Mouse (Mus musculus) lung, embryonic 15.5 days (tissue): Measurements from ENCODE around the gene Marf1. TPM values are rescaled to one million over a fixed set of nuclear protein-coding genes. Genes with fewer than 3 reads are reported as not detected.

ENCODE experiments used
- ATAC-seq: fragments of 200-750 bp; cut with Nextera tagmentation; 2 replicates; pipeline ENCODE4 v1.8.0; 2017; ENCODE audit warnings: moderate number of reproducible peaks, borderline replicate concordance; ENCODE audit not compliant: low FRiP score, low TSS enrichment; ENCODE audit errors: extremely low read depth
- H3K27ac ChIP-seq: fragments of 300-500 bp; sonication (generic); 2 replicates; pipeline ENCODE4 v1.5.1; 2015; ENCODE audit warnings: moderate library complexity, mild to moderate bottlenecking, inconsistent platforms
- H3K27me3 ChIP-seq: fragments of 300-500 bp; sonication (generic); 2 replicates; pipeline ENCODE4 v1.6.1; 2015; ENCODE audit warnings: inconsistent platforms
- H3K36me3 ChIP-seq: fragments of 300-500 bp; sonication (generic); 2 replicates; pipeline ENCODE4 v1.6.1; 2015; ENCODE audit warnings: inconsistent platforms
- H3K4me1 ChIP-seq: fragments of 300-500 bp; sonication (generic); 2 replicates; pipeline ENCODE4 v1.6.1; 2015; ENCODE audit warnings: inconsistent platforms
- H3K4me2 ChIP-seq: fragments of 300-500 bp; sonication (generic); 2 replicates; pipeline ENCODE4 v1.6.1; 2015; ENCODE audit warnings: inconsistent platforms, mild to moderate bottlenecking, moderate library complexity
- H3K4me3 ChIP-seq: fragments of 300-500 bp; sonication (generic); 2 replicates; pipeline ENCODE4 v1.5.1; 2015; ENCODE audit warnings: mild to moderate bottlenecking, inconsistent platforms
- H3K9ac ChIP-seq: fragments of 300-500 bp; sonication (generic); 2 replicates; pipeline ENCODE4 v1.6.1; 2015; ENCODE audit warnings: inconsistent platforms
- H3K9me3 ChIP-seq: fragments of 300-500 bp; sonication (generic); 2 replicates; pipeline ENCODE4 v1.6.1; 2016; ENCODE audit warnings: inconsistent platforms
- WGBS: fragments of 180-500 bp; shearing (Covaris S2); methylation state at CpG from one replicate; pipeline ENCODE4 v1.1.7; 2015; 5-methylcytosine and 5-hydroxymethylcytosine counted together
- polyA plus RNA-seq: library from polyadenylated mRNA; unstranded; fragments of >200 nt; fragmentation: Nextera tagmentation; extraction: Ambion mirVana; gene quantifications from 2 replicates; pipeline ENCODE4 v1.2.1, GENCODE M21; 2015

Marf1 gene
- polyA plus RNA-seq, 1 experiment from 2014 or later: 15.4 TPM

GRCm38 (mm10) chr16:14131838-14132237 lies 31.3 kb downstream of the Marf1 start:
- Histone ChIP-seq H3K27me3 (no peaks in the 10 kb centered on the region), H3K4me2 (no peak overlapping the region), H3K4me1 (no peaks in the 10 kb centered on the region), H3K36me3 (peaks cover 91% of the 10 kb centered on the region), H3K27ac (no peak overlapping the region), H3K4me3 (no peak overlapping the region), H3K9ac (no peak overlapping the region), H3K9me3 (no peaks in the 10 kb centered on the region)
- WGBS: 74% methylated on average over 5 of the region's 5 CpGs
- no peak for ATAC-seq

GRCm38 (mm10) chr16:14131376-14131775 lies 31.8 kb downstream of the Marf1 start:
- no peak for ATAC-seq
- Histone ChIP-seq H3K9ac (no peak overlapping the region), H3K4me3 (no peak overlapping the region), H3K36me3 (peaks cover 90% of the 10 kb centered on the region), H3K9me3 (no peaks in the 10 kb centered on the region), H3K27ac (no peak overlapping the region), H3K4me2 (no peak overlapping the region), H3K27me3 (no peaks in the 10 kb centered on the region), H3K4me1 (no peaks in the 10 kb centered on the region)
- WGBS: 80% methylated on average over 3 of the region's 3 CpGs

GRCm38 (mm10) chr16:14130796-14131195 lies 32.4 kb downstream of the Marf1 start:
- WGBS: 88% methylated on average over 7 of the region's 7 CpGs
- Histone ChIP-seq H3K4me3 (no peak overlapping the region), H3K9ac (no peak overlapping the region), H3K9me3 (no peaks in the 10 kb centered on the region), H3K4me1 (no peaks in the 10 kb centered on the region), H3K27ac (no peak overlapping the region), H3K36me3 (peaks cover 90% of the 10 kb centered on the region), H3K27me3 (no peaks in the 10 kb centered on the region), H3K4me2 (no peak overlapping the region)
- ATAC-seq: no peak

- Histone ChIP-seq H3K9ac (no peak overlapping the region), H3K36me3 (peaks cover 95% of the 10 kb centered on the region), H3K27ac (no peak overlapping the region), H3K9me3 (no peaks in the 10 kb centered on the region), H3K4me2 (no peak overlapping the region), H3K4me3 (no peak overlapping the region), H3K27me3 (no peaks in the 10 kb centered on the region), H3K4me1 (no peaks in the 10 kb centered on the region)
- no peak for ATAC-seq
Measured at GRCm38 (mm10) chr16:14128977-14129376, 34.2 kb downstream of the Marf1 start.

GRCm38 (mm10) chr16:14125253-14125652 lies 37.9 kb downstream of the Marf1 start:
- Histone ChIP-seq H3K9me3 (no peaks in the 10 kb centered on the region), H3K4me2 (no peak overlapping the region), H3K4me3 (no peak overlapping the region), H3K4me1 (no peaks in the 10 kb centered on the region), H3K9ac (no peak overlapping the region), H3K36me3 (peaks cover 93% of the 10 kb centered on the region), H3K27ac (no peak overlapping the region), H3K27me3 (no peaks in the 10 kb centered on the region)
- WGBS: 82% methylated on average over 1 of the region's 1 CpGs
- ATAC-seq: no peak

GRCm38 (mm10) chr16:14124709-14125108 lies 38.4 kb downstream of the Marf1 start:
- Histone ChIP-seq H3K27ac (no peak overlapping the region), H3K36me3 (peaks cover 91% of the 10 kb centered on the region), H3K9ac (no peak overlapping the region), H3K4me1 (no peaks in the 10 kb centered on the region), H3K4me3 (no peak overlapping the region), H3K9me3 (no peaks in the 10 kb centered on the region), H3K27me3 (no peaks in the 10 kb centered on the region), H3K4me2 (no peak overlapping the region)
- ATAC-seq: no peak
- 92% methylated on average over 7 of the region's 7 CpGs for WGBS

- Histone ChIP-seq H3K4me1 (no peaks in the 10 kb centered on the region), H3K4me3 (no peak overlapping the region), H3K9ac (no peak overlapping the region), H3K27ac (no peak overlapping the region), H3K36me3 (peaks cover 85% of the 10 kb centered on the region), H3K27me3 (no peaks in the 10 kb centered on the region), H3K9me3 (no peaks in the 10 kb centered on the region), H3K4me2 (no peak overlapping the region)
- 86% methylated on average over 2 of the region's 2 CpGs for WGBS
- ATAC-seq: no peak
Measured at GRCm38 (mm10) chr16:14123901-14124300, 39.2 kb downstream of the Marf1 start.

- no peak for ATAC-seq
- no peak overlapping the region for H3K27ac ChIP-seq
- no peaks in the 10 kb centered on the region for H3K9me3 ChIP-seq
Measured at GRCm38 (mm10) chr16:14122586-14122985, 40.6 kb downstream of the Marf1 start.

GRCm38 (mm10) chr16:14121563-14121962 lies 41.6 kb downstream of the Marf1 start:
- H3K27ac ChIP-seq: no peak overlapping the region
- WGBS: 92% methylated on average over 7 of the region's 7 CpGs
- ATAC-seq: no peak
- no peak overlapping the region for H3K4me3 ChIP-seq
- no peak overlapping the region for H3K4me2 ChIP-seq
- H3K27me3 ChIP-seq: no peaks in the 10 kb centered on the region
- H3K36me3 ChIP-seq: peaks cover 68% of the 10 kb centered on the region
- H3K9ac ChIP-seq: no peak overlapping the region
- H3K9me3 ChIP-seq: no peaks in the 10 kb centered on the region
- H3K4me1 ChIP-seq: no peaks in the 10 kb centered on the region

More at GRCm38 (mm10) chr16:14122586-14122985, 40.6 kb downstream of the Marf1 start:
- Histone ChIP-seq H3K36me3 (peaks cover 72% of the 10 kb centered on the region), H3K9ac (no peak overlapping the region), H3K4me3 (no peak overlapping the region), H3K4me2 (no peak overlapping the region), H3K27me3 (no peaks in the 10 kb centered on the region), H3K4me1 (no peaks in the 10 kb centered on the region)

GRCm38 (mm10) chr16:14120941-14121340 lies 42.2 kb downstream of the Marf1 start:
- WGBS: 93% methylated on average over 5 of the region's 5 CpGs
- H3K36me3 ChIP-seq: peaks cover 68% of the 10 kb centered on the region
- no peaks in the 10 kb centered on the region for H3K27me3 ChIP-seq
- H3K4me3 ChIP-seq: no peak overlapping the region
- ATAC-seq: no peak
- H3K27ac ChIP-seq: no peak overlapping the region
- no peak overlapping the region for H3K4me2 ChIP-seq
- H3K9me3 ChIP-seq: no peaks in the 10 kb centered on the region
- no peak overlapping the region for H3K9ac ChIP-seq
- H3K4me1 ChIP-seq: no peaks in the 10 kb centered on the region

GRCm38 (mm10) chr16:14117299-14117698 lies 45.9 kb downstream of the Marf1 start:
- Histone ChIP-seq H3K9ac (no peak overlapping the region), H3K4me3 (no peak overlapping the region), H3K4me2 (no peak overlapping the region), H3K9me3 (no peaks in the 10 kb centered on the region), H3K27ac (no peak overlapping the region), H3K36me3 (peaks cover 59% of the 10 kb centered on the region), H3K27me3 (no peaks in the 10 kb centered on the region), H3K4me1 (no peaks in the 10 kb centered on the region)
- no peak for ATAC-seq
- 56% methylated on average over 2 of the region's 2 CpGs for WGBS

- H3K9me3 ChIP-seq: no peaks in the 10 kb centered on the region
- no peak overlapping the region for H3K9ac ChIP-seq
- peaks cover 56% of the 10 kb centered on the region for H3K36me3 ChIP-seq
- no peak overlapping the region for H3K27ac ChIP-seq
- no peak overlapping the region for H3K4me2 ChIP-seq
- no peak; the same call in 1 of the 2 replicates for ATAC-seq
- H3K4me1 ChIP-seq: no peaks in the 10 kb centered on the region
- no peaks in the 10 kb centered on the region for H3K27me3 ChIP-seq
- WGBS: 89% methylated on average over 3 of the region's 3 CpGs
- H3K4me3 ChIP-seq: no peak overlapping the region
Measured at GRCm38 (mm10) chr16:14112742-14113141, 50.4 kb downstream of the Marf1 start.

- 70% methylated on average over 2 of the region's 2 CpGs for WGBS
- Histone ChIP-seq H3K27ac (no peak overlapping the region), H3K4me1 (no peaks in the 10 kb centered on the region), H3K27me3 (no peaks in the 10 kb centered on the region), H3K36me3 (peaks cover 56% of the 10 kb centered on the region), H3K4me2 (no peak overlapping the region), H3K4me3 (no peak overlapping the region), H3K9me3 (no peaks in the 10 kb centered on the region), H3K9ac (no peak overlapping the region)
- ATAC-seq: no peak
Measured at GRCm38 (mm10) chr16:14112133-14112532, 51.0 kb downstream of the Marf1 start.
